ENCODE assay signal across 15 mouse cellular contexts in genomic region chr15:30050851-30051250, GRCm38 (mm10).
"Had no signal": no experiment of that assay in that cellular context is flagged by ENCODE, and none has a peak within 500 bp of the region (broad histone marks: within the 10 kb centered on the region; RNA-seq: fewer than 3 reads in every experiment).

No protein-coding gene starts in this region.

- H3K9ac ChIP-seq: limb, embryonic 13.5 days; liver, embryonic 12.5 days; liver, embryonic 15.5 days; neural tube, embryonic 12.5 days; neural tube, embryonic 15.5 days had no signal

- H3K27me3 ChIP-seq: limb, embryonic 13.5 days; liver, embryonic 12.5 days; liver, embryonic 15.5 days; neural tube, embryonic 12.5 days; neural tube, embryonic 15.5 days had no signal

- H3K4me1 ChIP-seq: limb, embryonic 10.5 days; limb, embryonic 13.5 days; liver, embryonic 12.5 days; liver, embryonic 15.5 days; neural tube, embryonic 12.5 days; neural tube, embryonic 15.5 days had no signal

- H3K4me3 ChIP-seq: limb, embryonic 10.5 days; limb, embryonic 13.5 days; liver, embryonic 12.5 days; liver, embryonic 15.5 days; neural tube, embryonic 12.5 days; neural tube, embryonic 15.5 days had no signal

- H3K9me3 ChIP-seq: limb, embryonic 10.5 days; limb, embryonic 13.5 days; liver, embryonic 12.5 days; liver, embryonic 15.5 days; neural tube, embryonic 12.5 days; neural tube, embryonic 15.5 days had no signal

- H3K4me2 ChIP-seq: limb, embryonic 13.5 days; liver, embryonic 12.5 days; liver, embryonic 15.5 days; midbrain, embryonic 11.5 days; neural tube, embryonic 12.5 days; neural tube, embryonic 15.5 days had no signal

- DNase-seq: kidney, adult 18-20 months; kidney, adult 9 months; kidney, postnatal 14 days; kidney, postnatal 4 days; liver; midbrain, embryonic 14.5 days; thymus, adult 18-20 months; thymus, postnatal 36 days had no signal

- H3K36me3 ChIP-seq: limb, embryonic 10.5 days; limb, embryonic 13.5 days; liver, embryonic 12.5 days; liver, embryonic 15.5 days; neural tube, embryonic 12.5 days; neural tube, embryonic 15.5 days had no signal

- ATAC-seq: liver, embryonic 12.5 days had no signal

- H3K27ac ChIP-seq: limb, embryonic 10.5 days; limb, embryonic 13.5 days; liver, embryonic 12.5 days; liver, embryonic 15.5 days; neural tube, embryonic 12.5 days; neural tube, embryonic 15.5 days had no signal
